Mouse (Mus musculus): ENCODE measurements at regions not wholly inside any gene's neighbourhood (a gene's known extent, or its start where the extent isn't known, plus 50 kb on each side); places are given as distances from the start of the nearest gene placed in this dataset. TPM values are rescaled to one million over a fixed set of nuclear protein-coding genes. Genes with fewer than 3 reads are reported as not detected.

DNA sequence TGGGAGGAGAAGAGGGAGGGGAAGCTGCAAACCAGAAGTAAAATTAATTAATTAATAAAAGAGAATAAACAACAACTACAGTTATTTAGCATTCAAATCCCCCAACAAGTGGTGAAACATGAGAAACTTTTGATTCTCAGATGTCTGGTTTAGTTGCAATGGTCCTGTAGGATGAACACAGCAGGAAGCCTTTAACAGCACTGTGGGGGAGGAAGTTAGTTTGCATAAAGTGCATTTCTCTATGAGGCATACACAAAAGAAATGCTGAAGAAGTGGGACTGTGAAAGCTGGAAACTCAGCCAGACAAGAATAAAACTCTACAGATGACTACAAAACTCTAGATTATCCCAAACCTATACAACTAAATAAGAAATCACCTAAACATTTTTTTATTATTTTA lies 96.2 kb downstream of the Klhl6 start:
- H3K9me3 ChIP-seq (replicated peaks; ENCODE audit: low read length) = no peaks in the 10 kb centered on the region
- no peak overlapping the region for H3K4me2 ChIP-seq (ENCODE audit: low read length)
- H3K27ac ChIP-seq = no peak overlapping the region
- H3K27me3 ChIP-seq (ENCODE audit: insufficient read depth, low read length) = no peaks in the 10 kb centered on the region
- DNase-seq (ENCODE audit: low spot score) (no peak), ATAC-seq (replicated peaks; ENCODE audit: low FRiP score, low read depth) (no peak)
- H3K9ac ChIP-seq (ENCODE audit: low read depth, low read length) = no peak overlapping the region
- H3K36me3 ChIP-seq (ENCODE audit: insufficient read depth, low read length) = no peaks in the 10 kb centered on the region
- no peak for TF ChIP-seq CTCF (IDR thresholded peaks at IDR 0.05; ENCODE audit: low read depth)
- no peak overlapping the region for H3K4me3 ChIP-seq (replicated peaks; ENCODE audit: low read depth, low read length)
- H3K4me1 ChIP-seq (replicated peaks; ENCODE audit: insufficient read depth, low read length) = no peaks in the 10 kb centered on the region

- Histone ChIP-seq H3K4me1 (replicated peaks; ENCODE audit: insufficient read depth, low read length) (no peaks in the 10 kb centered on the region), H3K27me3 (ENCODE audit: insufficient read depth, low read length) (no peaks in the 10 kb centered on the region), H3K36me3 (ENCODE audit: insufficient read depth, low read length) (no peaks in the 10 kb centered on the region), H3K9me3 (replicated peaks; ENCODE audit: low read length) (no peaks in the 10 kb centered on the region), H3K9ac (ENCODE audit: low read depth, low read length) (no peak overlapping the region), H3K4me3 (replicated peaks; ENCODE audit: low read depth, low read length) (no peak overlapping the region), H3K27ac (no peak overlapping the region), H3K4me2 (ENCODE audit: low read length) (no peak overlapping the region)
- no peak for TF ChIP-seq CTCF (IDR thresholded peaks at IDR 0.05; ENCODE audit: low read depth)
- WGBS = 26% methylated on average over 3 of the region's 3 CpGs
- DNase-seq (ENCODE audit: low spot score) (peak; percentile 19), ATAC-seq (replicated peaks; ENCODE audit: low FRiP score, low read depth) (peak; percentile 59)
Measured at GRCm38 (mm10) chr16:19889576-19889975, 93.3 kb downstream of the Klhl6 start.

DNA sequence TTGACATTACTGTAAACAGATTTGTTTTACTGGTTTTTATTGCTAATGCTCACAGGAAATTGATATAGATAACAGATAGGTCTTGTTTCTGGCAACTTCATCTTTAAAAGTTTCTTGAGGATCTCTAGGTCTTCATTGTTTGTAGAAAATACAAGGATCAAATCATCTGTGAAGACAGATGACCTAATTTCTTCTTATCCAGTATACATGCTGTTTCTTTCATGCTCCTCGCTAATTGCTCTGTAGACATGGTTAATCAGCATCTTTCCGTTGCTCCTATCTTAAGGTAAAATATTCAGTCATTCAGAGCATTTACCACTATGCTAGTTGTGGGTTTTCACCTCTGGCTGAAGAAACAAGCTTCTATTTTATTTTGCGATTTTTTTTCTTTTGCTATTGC lies 91.4 kb downstream of the Klhl6 start:
- H3K9ac ChIP-seq (ENCODE audit: low read depth, low read length) = no peak overlapping the region
- no peak for TF ChIP-seq CTCF (IDR thresholded peaks at IDR 0.05; ENCODE audit: low read depth)
- no peak overlapping the region for H3K4me3 ChIP-seq (replicated peaks; ENCODE audit: low read depth, low read length)
- H3K36me3 ChIP-seq (ENCODE audit: insufficient read depth, low read length) = no peaks in the 10 kb centered on the region
- H3K4me2 ChIP-seq (ENCODE audit: low read length) = no peak overlapping the region
- H3K27me3 ChIP-seq (ENCODE audit: insufficient read depth, low read length) = no peaks in the 10 kb centered on the region
- ATAC-seq (replicated peaks; ENCODE audit: low FRiP score, low read depth) = no peak
- no peak overlapping the region for H3K27ac ChIP-seq
- H3K9me3 ChIP-seq (replicated peaks; ENCODE audit: low read length) = no peaks in the 10 kb centered on the region
- H3K4me1 ChIP-seq (replicated peaks; ENCODE audit: insufficient read depth, low read length) = no peaks in the 10 kb centered on the region
- 83% methylated on average over 3 of the region's 3 CpGs for WGBS
- no peak for DNase-seq (ENCODE audit: low spot score)

DNA sequence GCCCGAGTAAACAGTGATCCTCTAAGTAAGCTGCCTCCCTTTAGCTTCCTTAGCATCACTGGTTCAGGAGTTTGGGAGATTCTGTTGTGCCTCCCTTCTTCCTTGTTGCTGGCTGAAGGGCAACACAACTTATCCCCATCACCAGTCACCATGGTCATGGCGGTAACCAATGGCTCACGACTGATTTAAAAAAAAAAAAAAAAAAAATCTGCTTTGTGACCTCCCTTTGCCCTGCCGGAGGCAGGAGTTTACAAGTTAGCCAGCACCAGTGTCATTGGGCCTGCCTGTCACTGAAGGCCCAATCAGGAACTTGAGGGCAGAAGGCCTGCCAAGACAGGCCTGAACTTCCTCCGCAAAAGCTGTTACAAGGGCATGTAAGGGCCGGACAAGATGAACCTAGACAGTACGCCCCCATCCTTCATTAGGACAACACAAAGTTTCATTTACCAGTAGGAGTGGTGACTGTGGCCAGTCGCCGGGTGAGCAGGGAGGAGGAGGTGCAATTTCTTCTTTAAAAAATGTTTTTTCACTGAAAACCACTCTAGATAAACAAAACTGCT lies 88.3 kb downstream of the Klhl6 start:
- Histone ChIP-seq H3K27me3 (ENCODE audit: insufficient read depth, low read length) (no peaks in the 10 kb centered on the region), H3K4me3 (replicated peaks; ENCODE audit: low read depth, low read length) (no peak overlapping the region), H3K36me3 (ENCODE audit: insufficient read depth, low read length) (no peaks in the 10 kb centered on the region), H3K4me1 (replicated peaks; ENCODE audit: insufficient read depth, low read length) (no peaks in the 10 kb centered on the region), H3K9ac (ENCODE audit: low read depth, low read length) (no peak overlapping the region), H3K27ac (no peak overlapping the region), H3K9me3 (replicated peaks; ENCODE audit: low read length) (no peaks in the 10 kb centered on the region), H3K4me2 (ENCODE audit: low read length) (no peak overlapping the region)
- DNase-seq (ENCODE audit: low spot score) (no peak), ATAC-seq (replicated peaks; ENCODE audit: low FRiP score, low read depth) (no peak)
- WGBS = 68% methylated on average over 9 of the region's 9 CpGs
- TF ChIP-seq CTCF (IDR thresholded peaks at IDR 0.05; ENCODE audit: low read depth) = no peak

Small RNA genes lying in the stretch of these regions (microRNA-seq; reads per million reads assigned to microRNA genes)
- not detected for gene Gm27883
